Mouse (Mus musculus): ENCODE data around the gene Mfsd12.

DNA sequence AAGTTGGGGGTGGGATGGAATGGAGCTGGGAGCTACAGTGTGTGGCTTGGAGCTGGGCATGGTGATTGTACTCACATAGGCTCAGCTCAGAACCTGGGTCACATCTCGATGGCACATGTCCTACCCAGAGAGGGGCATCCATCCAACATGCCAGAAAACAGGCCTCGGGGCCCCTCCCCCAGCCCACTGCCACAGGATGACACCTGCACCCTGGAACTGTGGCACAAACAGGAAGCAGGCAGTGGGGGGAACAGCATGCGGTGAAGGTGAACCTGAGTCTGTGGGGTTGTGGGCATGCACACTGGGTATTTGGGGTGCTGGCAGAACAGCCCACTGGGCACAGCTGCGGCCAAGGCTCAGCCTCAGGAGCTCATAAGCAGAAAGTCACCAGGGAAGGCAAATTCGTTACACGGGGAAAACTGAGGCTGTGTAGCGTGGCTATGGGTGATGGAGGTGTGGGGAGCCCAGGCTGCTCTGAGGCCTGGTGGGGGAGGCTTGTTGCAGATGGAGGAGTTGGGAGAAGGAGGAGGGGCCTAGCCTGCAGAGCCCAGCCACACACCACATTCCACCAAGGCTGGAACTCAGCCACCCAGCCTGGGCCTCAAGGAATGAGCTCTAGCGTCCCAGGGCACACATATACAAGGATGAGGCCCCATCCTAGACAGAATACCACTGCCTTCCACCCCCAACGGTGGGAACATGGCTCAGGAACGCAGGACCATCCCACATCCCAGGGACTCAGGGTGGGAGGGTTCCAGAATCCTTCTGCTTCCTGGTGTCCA lies 27.9 kb upstream of the Mfsd12 start:
- TF ChIP-seq CTCF (IDR thresholded peaks at IDR 0.05 in 2 of 3, conservative IDR thresholded peaks at IDR 0.05 in 1 of 3; ENCODE audit: control insufficient read depth in 1 of 3, insufficient read depth in 1 of 3, low read depth in 2 of 3, low read length in 3 of 3, poor library complexity in 1 of 3, severe bottlenecking in 1 of 3) (no peak), MYC (IDR thresholded peaks at IDR 0.05; ENCODE audit: low read depth, low read length) (no peak), MEF2A (IDR thresholded peaks at IDR 0.05; ENCODE audit: extremely low read depth, insufficient replicate concordance, low read depth, low read length, poor library complexity, severe bottlenecking) (no peak)

All from MEL (cell line).